Mouse (Mus musculus) G1E (cell line): ENCODE results near the gene Phkb.

Experiments
- CTCF ChIP-seq: IDR thresholded peaks from 2 replicates; pipeline ENCODE4 v1.5.1; 2012; ENCODE audit warnings: low read depth, low read length, inconsistent platforms, mixed read lengths
- GATA1 ChIP-seq: IDR thresholded peaks from 2 replicates; pipeline ENCODE4 v1.6.1; 2012; ENCODE audit warnings: borderline replicate concordance, low read length, inconsistent platforms, mixed read lengths
- GATA2 ChIP-seq: IDR thresholded peaks from 2 replicates; pipeline ENCODE4 v1.6.1; 2012; ENCODE audit warnings: low read depth, low read length, inconsistent platforms, borderline replicate concordance
- POLR2AphosphoS5 ChIP-seq: IDR thresholded peaks from 2 replicates; pipeline ENCODE4 v1.6.1; 2012; ENCODE audit warnings: low read depth, low read length, inconsistent platforms; ENCODE audit not compliant: insufficient replicate concordance
- TAL1 ChIP-seq: conservative IDR thresholded peaks from 2 replicates; pipeline ENCODE4 v1.6.1; 2012; ENCODE audit warnings: low read depth, low read length, inconsistent platforms, mixed read lengths

- TF ChIP-seq CTCF (no peak), TAL1 (no peak), GATA1 (no peak), POLR2AphosphoS5 (no peak), GATA2 (no peak)
Measured at GRCm38 (mm10) chr8:85992911-85993310, 152.2 kb downstream of the Phkb start.
